Mouse (Mus musculus) yolk sac, embryonic 10.5 days (tissue): Measurements from ENCODE around the gene Kl.
A peak's percentile ranks its signal among the peaks of the same experiment; 100 is the strongest.

ENCODE experiments used
- DNase-seq: peaks from one replicate; pipeline ENCODE4 v3.0.0-alpha.2; 2017; ENCODE audit warnings: low spot score

Gene Kl

DNA sequence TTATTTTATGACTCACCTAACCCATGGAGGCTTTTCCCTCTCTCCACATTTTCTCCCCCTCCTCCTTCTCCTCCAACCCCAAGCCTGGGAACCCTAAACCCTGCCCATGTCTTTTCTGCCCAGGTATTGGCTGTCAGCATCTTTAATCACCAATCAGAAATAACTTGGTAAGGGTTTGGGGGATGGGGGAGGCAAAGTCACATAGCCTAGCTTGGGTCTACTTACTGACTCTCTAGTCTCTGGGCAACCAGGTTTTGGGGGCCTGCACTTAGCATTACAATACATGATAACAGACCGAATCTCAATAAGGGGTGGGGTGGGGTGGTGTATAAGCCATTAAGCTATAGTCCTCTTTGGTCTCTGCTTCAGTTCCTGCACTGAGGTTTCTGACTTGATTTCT, 10.3 kb downstream of the Kl start:
- DNase-seq = no peak

- no peak for DNase-seq
Measured at GRCm38 (mm10) chr5:150967925-150968324, 15.5 kb downstream of the Kl start.

GRCm38 (mm10) chr5:150970551-150970950, 18.1 kb downstream of the Kl start:
- DNase-seq = no peak

GRCm38 (mm10) chr5:150971126-150971525, 18.7 kb downstream of the Kl start:
- no peak for DNase-seq

DNA sequence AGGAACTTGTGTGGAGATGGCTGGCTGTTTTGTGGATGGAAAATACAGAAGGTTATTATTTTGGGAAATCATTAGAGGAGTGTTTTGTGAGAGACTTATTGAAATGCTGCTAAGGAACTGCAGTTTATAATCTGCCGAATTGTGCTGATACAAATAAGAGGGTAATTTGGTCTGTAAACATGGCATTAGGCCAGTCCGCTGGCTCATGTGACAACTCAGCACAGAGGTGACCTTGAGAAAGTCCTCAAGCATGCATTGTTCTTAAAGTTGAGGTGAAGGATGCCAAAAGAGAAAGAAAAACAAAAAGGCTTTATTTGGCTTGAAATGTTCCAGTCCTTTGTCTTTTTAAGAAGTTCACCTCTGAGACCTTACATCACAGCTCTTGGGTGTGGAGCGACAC, 21.8 kb downstream of the Kl start:
- no peak for DNase-seq

GRCm38 (mm10) chr5:150977383-150977958, 25.1 kb downstream of the Kl start:
- DNase-seq = peak; percentile 22

- no peak for DNase-seq
Measured at GRCm38 (mm10) chr5:150979341-150980136, 27.1 kb downstream of the Kl start.

DNA sequence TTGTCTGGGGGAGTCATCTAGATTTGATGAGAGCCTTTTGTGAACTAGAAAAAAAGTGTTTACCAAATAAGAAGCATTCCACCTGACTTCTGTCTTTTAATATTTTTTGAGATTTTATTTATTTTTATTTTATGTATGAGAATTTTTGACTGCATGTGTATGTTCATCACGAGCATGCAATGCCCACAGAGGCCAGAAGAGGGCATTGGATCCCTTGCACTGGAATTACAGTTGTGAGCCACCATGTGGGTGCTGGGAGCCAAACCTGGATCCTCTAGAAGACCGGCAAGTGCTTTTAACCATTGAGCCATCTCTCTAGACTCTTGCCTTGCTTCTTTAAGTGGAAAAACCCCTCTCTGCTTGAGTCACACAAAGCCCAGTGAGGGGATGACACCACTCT, 29.7 kb downstream of the Kl start:
- DNase-seq = no peak

- DNase-seq = no peak
Measured at GRCm38 (mm10) chr5:150994096-150994495, 41.7 kb downstream of the Kl start.

DNA sequence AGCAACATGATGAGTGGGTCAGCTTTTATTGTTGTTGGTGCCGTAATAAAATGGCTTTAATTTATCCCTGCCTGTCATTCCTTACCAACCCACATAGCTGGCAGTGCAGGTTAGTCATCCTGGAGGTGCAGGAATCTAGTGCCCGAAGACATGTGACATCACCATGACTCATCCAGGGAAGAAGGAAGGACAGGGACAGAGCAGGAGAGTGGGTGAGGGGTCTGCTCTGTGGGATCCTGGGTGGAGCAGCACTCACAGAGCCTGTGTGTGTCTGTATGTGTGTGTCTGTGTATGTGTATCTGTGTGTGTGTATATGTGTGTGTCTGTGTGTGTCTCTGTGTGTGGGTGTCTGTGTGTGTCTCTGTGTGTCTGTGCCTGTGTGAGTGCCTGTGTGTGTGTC, 44.2 kb downstream of the Kl start:
- no peak for DNase-seq

DNA sequence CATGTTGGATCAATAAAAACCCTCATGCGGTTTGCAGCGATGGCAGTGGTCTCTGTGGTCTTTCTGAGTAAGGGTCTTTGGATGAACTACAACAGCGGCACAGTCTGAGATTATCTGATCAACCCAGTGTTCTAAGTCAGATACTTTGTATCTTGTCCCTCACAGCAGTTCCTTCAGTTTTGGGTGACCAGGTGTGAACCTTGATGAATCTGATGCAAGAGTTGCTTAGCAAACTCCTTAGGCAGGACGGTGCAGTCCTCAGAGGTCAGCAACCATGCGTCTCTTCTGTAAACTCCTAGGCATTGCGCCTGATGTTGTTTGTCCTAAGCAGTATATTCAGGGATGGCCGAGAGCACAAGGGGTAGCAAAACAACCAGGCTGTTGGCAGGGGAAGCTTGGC, 48.7 kb downstream of the Kl start:
- no peak for DNase-seq

- no peak for DNase-seq
Measured at GRCm38 (mm10) chr5:151002051-151002450, 49.6 kb downstream of the Kl start.

GRCm38 (mm10) chr5:151004216-151004755, 51.9 kb downstream of the Kl start:
- no peak for DNase-seq

- peak; percentile 53 for DNase-seq
Measured at GRCm38 (mm10) chr5:151018450-151018849, 66.0 kb downstream of the Kl start.

GRCm38 (mm10) chr5:151018959-151019358, 66.6 kb downstream of the Kl start:
- DNase-seq = peak; percentile 25

GRCm38 (mm10) chr5:151020031-151020820, 67.8 kb downstream of the Kl start:
- no peak for DNase-seq

- DNase-seq = no peak
Measured at GRCm38 (mm10) chr5:151020831-151021230, 68.4 kb downstream of the Kl start.

GRCm38 (mm10) chr5:151022026-151022425, 69.6 kb downstream of the Kl start:
- DNase-seq = no peak

DNA sequence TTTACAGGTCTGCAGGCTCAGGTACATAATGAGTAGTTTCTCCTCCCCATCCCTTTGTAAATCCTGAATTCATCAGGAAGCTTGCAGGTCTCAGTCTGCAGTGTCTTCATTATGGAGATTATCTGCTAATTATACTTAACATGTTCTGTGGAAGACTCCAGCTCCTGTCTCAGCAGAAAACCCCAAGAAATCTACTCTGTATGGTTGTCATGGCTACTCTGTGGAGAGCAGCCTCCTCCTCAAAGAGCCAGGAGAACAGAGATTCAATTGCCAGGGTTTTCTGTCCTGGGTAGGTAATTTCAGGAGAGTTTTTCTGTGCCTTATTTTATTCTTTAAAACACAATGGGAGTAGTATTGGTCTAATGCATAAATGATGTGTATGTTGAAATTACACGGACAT, 70.5 kb downstream of the Kl start:
- no peak for DNase-seq

DNA sequence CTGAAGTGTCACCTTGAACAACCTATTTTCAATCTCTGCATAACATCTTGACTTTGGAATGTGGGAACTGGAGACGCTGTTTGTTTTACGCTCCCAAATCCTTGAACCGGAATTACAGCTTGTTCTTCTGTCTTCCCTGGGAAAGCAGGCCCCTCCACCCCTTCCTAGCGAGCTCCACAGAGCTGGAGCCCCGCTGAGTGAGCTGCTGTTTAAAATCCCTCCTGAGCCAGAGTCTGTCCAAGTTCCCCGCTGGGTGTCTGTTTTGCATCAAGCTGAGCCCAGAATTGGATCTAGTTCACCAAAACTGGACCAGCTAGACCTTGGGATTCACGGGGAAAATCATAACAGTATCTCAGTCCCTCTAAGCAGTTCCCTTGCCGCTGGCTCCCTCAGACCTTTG, 71.1 kb downstream of the Kl start:
- DNase-seq = peak; percentile 57

GRCm38 (mm10) chr5:151024483-151024882, 72.1 kb downstream of the Kl start:
- no peak for DNase-seq

- no peak for DNase-seq
Measured at GRCm38 (mm10) chr5:151026069-151026468, 73.7 kb downstream of the Kl start.

GRCm38 (mm10) chr5:151027171-151027570, 74.8 kb downstream of the Kl start:
- no peak for DNase-seq
